Mouse (Mus musculus) midbrain, embryonic 11.5 days (tissue): Measurements from ENCODE around the gene Slc9a9. TPM values are rescaled to one million over a fixed set of nuclear protein-coding genes. Genes with fewer than 3 reads are reported as not detected.

Experiments used
- ATAC-seq: fragments of 200-750 bp; cut with Nextera tagmentation; 2 replicates; pipeline ENCODE4 v1.8.0; 2017; ENCODE audit warnings: moderate TSS enrichment, moderate library complexity; ENCODE audit not compliant: low FRiP score
- DNase-seq: peaks from one replicate; pipeline ENCODE4 v3.0.0; 2015; ENCODE audit warnings: low spot score; ENCODE audit errors: missing footprints
- H3K27ac ChIP-seq: fragments of 300-500 bp; sonication (generic); 2 replicates; pipeline ENCODE4 v1.5.1; 2014; ENCODE audit warnings: low read depth, low read length
- H3K27me3 ChIP-seq: fragments of 300-500 bp; sonication (generic); 2 replicates; pipeline ENCODE4 v1.6.1; 2014; ENCODE audit warnings: mild to moderate bottlenecking, low read length, moderate library complexity, mixed read lengths; ENCODE audit not compliant: control insufficient read depth, insufficient read depth
- H3K36me3 ChIP-seq: fragments of 300-500 bp; sonication (generic); 2 replicates; pipeline ENCODE4 v1.6.1; 2014; ENCODE audit warnings: mild to moderate bottlenecking, low read length, moderate library complexity, mixed read lengths; ENCODE audit not compliant: control insufficient read depth, insufficient read depth
- H3K4me1 ChIP-seq: fragments of 300-500 bp; sonication (generic); 2 replicates; pipeline ENCODE4 v1.6.1; 2014; ENCODE audit warnings: low read length; ENCODE audit not compliant: control insufficient read depth, insufficient read depth
- H3K4me2 ChIP-seq: fragments of 300-500 bp; sonication (generic); 2 replicates; pipeline ENCODE4 v1.6.1; 2014; ENCODE audit warnings: mild to moderate bottlenecking, moderate library complexity
- H3K4me3 ChIP-seq: fragments of 300-500 bp; sonication (generic); 2 replicates; pipeline ENCODE4 v1.5.1; 2014; ENCODE audit warnings: low read depth, low read length
- H3K9ac ChIP-seq: fragments of 300-500 bp; sonication (generic); 2 replicates; pipeline ENCODE4 v1.6.1; 2014; ENCODE audit warnings: low read length
- H3K9me3 ChIP-seq: fragments of 300-500 bp; sonication (generic); 2 replicates; pipeline ENCODE4 v1.6.1; 2016; ENCODE audit warnings: low read length; ENCODE audit not compliant: control insufficient read depth
- WGBS: fragments of 180-500 bp; shearing (Covaris S2); extraction: QIAGEN DNeasy Blood & Tissue Kit; methylation state at CpG from one replicate; pipeline ENCODE4 v1.1.7; 2014; 5-methylcytosine and 5-hydroxymethylcytosine counted together
- polyA plus RNA-seq: library from polyadenylated mRNA; unstranded; fragments of >200 nt; fragmentation: Nextera tagmentation; extraction: Ambion mirVana; gene quantifications from 2 replicates; pipeline ENCODE4 v1.2.1, GENCODE M21; 2014

Slc9a9 gene
- polyA plus RNA-seq, 1 experiment from 2014 or later: 3.3 TPM

GRCm38 (mm10) chr9:95178170-95178569 is 508.5 kb downstream of the Slc9a9 start:
- Histone ChIP-seq H3K36me3 (no peaks in the 10 kb centered on the region), H3K9me3 (no peaks in the 10 kb centered on the region), H3K27ac (no peak overlapping the region), H3K27me3 (no peaks in the 10 kb centered on the region), H3K9ac (no peak overlapping the region), H3K4me1 (no peaks in the 10 kb centered on the region), H3K4me3 (no peak overlapping the region), H3K4me2 (no peak overlapping the region)
- 84% methylated on average over 3 of the region's 3 CpGs for WGBS
- ATAC-seq: no peak
- DNase-seq: no peak

GRCm38 (mm10) chr9:95180005-95180404 is 510.3 kb downstream of the Slc9a9 start:
- Histone ChIP-seq H3K27ac (no peak overlapping the region), H3K4me1 (no peaks in the 10 kb centered on the region), H3K9ac (no peak overlapping the region), H3K36me3 (no peaks in the 10 kb centered on the region), H3K27me3 (no peaks in the 10 kb centered on the region), H3K4me2 (no peak overlapping the region), H3K9me3 (no peaks in the 10 kb centered on the region), H3K4me3 (no peak overlapping the region)
- DNase-seq (no peak), ATAC-seq (no peak)
- WGBS: 83% methylated on average over 2 of the region's 2 CpGs

- ATAC-seq (no peak), DNase-seq (no peak)
- Histone ChIP-seq H3K4me1 (no peaks in the 10 kb centered on the region), H3K36me3 (no peaks in the 10 kb centered on the region), H3K9me3 (no peaks in the 10 kb centered on the region), H3K9ac (no peak overlapping the region), H3K4me3 (no peak overlapping the region), H3K4me2 (no peak overlapping the region), H3K27me3 (no peaks in the 10 kb centered on the region), H3K27ac (no peak overlapping the region)
- WGBS: 79% methylated on average over 4 of the region's 4 CpGs
These were observed 510.9 kb downstream of the Slc9a9 start for GRCm38 (mm10) chr9:95180569-95180968.

GRCm38 (mm10) chr9:95181241-95182043 is 511.7 kb downstream of the Slc9a9 start:
- DNase-seq: no peak

GRCm38 (mm10) chr9:95182272-95182671 is 512.6 kb downstream of the Slc9a9 start:
- Histone ChIP-seq H3K9ac (no peak overlapping the region), H3K9me3 (no peaks in the 10 kb centered on the region), H3K27ac (no peak overlapping the region), H3K4me2 (no peak overlapping the region), H3K4me1 (no peaks in the 10 kb centered on the region), H3K36me3 (no peaks in the 10 kb centered on the region), H3K27me3 (no peaks in the 10 kb centered on the region), H3K4me3 (no peak overlapping the region)
- ATAC-seq (no peak), DNase-seq (no peak)
- WGBS: 92% methylated on average over 7 of the region's 7 CpGs

More at GRCm38 (mm10) chr9:95181241-95182043, 511.7 kb downstream of the Slc9a9 start:
- Histone ChIP-seq H3K4me3 (no peak overlapping the region), H3K4me1 (no peaks in the 10 kb centered on the region), H3K27me3 (no peaks in the 10 kb centered on the region), H3K9ac (no peak overlapping the region), H3K36me3 (no peaks in the 10 kb centered on the region), H3K27ac (no peak overlapping the region), H3K9me3 (no peaks in the 10 kb centered on the region), H3K4me2 (no peak overlapping the region)
- 0 out of 2 replicates have a peak, but pooled peaks have one; percentile 33 for ATAC-seq
- WGBS: 71% methylated on average over 13 of the region's 13 CpGs

GRCm38 (mm10) chr9:95184453-95184852 is 514.7 kb downstream of the Slc9a9 start:
- no peak overlapping the region for H3K4me2 ChIP-seq
- DNase-seq (no peak), ATAC-seq (no peak)
- 78% methylated on average over 5 of the region's 5 CpGs for WGBS
- H3K4me1 ChIP-seq: no peaks in the 10 kb centered on the region
- H3K36me3 ChIP-seq: no peaks in the 10 kb centered on the region
- H3K9ac ChIP-seq: no peak overlapping the region
- no peaks in the 10 kb centered on the region for H3K9me3 ChIP-seq
- H3K4me3 ChIP-seq: no peak overlapping the region
- H3K27ac ChIP-seq: no peak overlapping the region
- no peaks in the 10 kb centered on the region for H3K27me3 ChIP-seq

GRCm38 (mm10) chr9:95185840-95186239 is 516.1 kb downstream of the Slc9a9 start:
- no peaks in the 10 kb centered on the region for H3K36me3 ChIP-seq

GRCm38 (mm10) chr9:95186386-95187289 is 516.9 kb downstream of the Slc9a9 start:
- DNase-seq: no peak
- no peaks in the 10 kb centered on the region for H3K9me3 ChIP-seq
- no peak overlapping the region for H3K4me3 ChIP-seq
- H3K27ac ChIP-seq: no peak overlapping the region
- no peaks in the 10 kb centered on the region for H3K36me3 ChIP-seq
- 65% methylated on average over 15 of the region's 15 CpGs for WGBS
- no peaks in the 10 kb centered on the region for H3K27me3 ChIP-seq
- H3K9ac ChIP-seq: no peak overlapping the region
- ATAC-seq: no peak
- H3K4me2 ChIP-seq: no peak overlapping the region
- H3K4me1 ChIP-seq: no peaks in the 10 kb centered on the region

More at GRCm38 (mm10) chr9:95185840-95186239, 516.1 kb downstream of the Slc9a9 start:
- H3K4me3 ChIP-seq: no peak overlapping the region
- ATAC-seq (no peak), DNase-seq (no peak)
- WGBS: 85% methylated on average over 3 of the region's 3 CpGs
- H3K4me1 ChIP-seq: no peaks in the 10 kb centered on the region
- H3K4me2 ChIP-seq: no peak overlapping the region
- H3K27me3 ChIP-seq: no peaks in the 10 kb centered on the region
- H3K27ac ChIP-seq: no peak overlapping the region
- no peak overlapping the region for H3K9ac ChIP-seq
- H3K9me3 ChIP-seq: no peaks in the 10 kb centered on the region
